Mouse (Mus musculus) layer of hippocampus, adult 9-10 months (tissue): Measurements from ENCODE around the gene Slc7a6.
A peak's percentile ranks its signal among the peaks of the same experiment; 100 is the strongest.

Experiments used
- DNase-seq: peaks from one replicate; pipeline ENCODE4 v3.0.0; 2022; ENCODE audit warnings: low spot score

Slc7a6 gene

DNA sequence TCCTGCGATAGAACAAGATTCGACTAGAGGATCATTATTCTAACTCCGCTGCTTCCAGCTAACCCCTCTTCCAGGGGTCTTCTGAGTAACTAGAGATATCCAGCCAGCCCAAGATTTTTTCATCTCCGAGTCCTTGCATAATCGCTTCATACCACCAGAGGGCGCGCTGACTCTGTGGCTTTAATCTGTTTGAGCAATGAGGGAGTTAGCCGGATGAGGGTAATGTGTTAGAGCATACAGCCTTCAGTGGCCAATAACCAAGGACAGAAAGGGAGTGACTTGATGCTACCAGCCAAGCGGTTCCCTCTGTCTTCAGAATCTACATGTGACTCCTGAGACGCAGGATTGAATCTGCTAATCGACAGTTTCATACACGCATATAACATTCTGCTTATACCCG, 27.9 kb upstream of the Slc7a6 start:
- peak; percentile 79 for DNase-seq

DNA sequence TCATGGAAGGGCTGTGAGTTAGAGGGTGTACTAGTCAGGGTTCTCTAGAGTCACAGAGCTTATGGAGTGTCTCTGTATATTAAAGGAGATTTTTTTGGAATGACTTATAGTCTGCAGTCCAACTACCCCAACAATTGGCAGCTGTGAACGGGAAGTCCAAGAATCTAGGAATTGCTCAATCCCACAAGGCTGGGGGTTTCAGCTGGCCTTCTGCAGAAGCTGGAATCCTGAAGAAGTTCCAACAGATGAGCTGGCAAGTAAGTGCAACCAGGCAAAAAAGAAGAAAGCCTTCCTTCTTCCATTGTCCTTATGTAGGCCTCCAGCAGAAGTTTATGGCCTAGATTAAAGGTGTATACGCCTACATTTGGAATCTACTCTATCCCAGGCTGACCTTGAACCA, 23.3 kb upstream of the Slc7a6 start:
- no peak for DNase-seq

- DNase-seq: no peak
Observed at GRCm38 (mm10) chr8:106146014-106146413, 22.6 kb upstream of the Slc7a6 start.

DNA sequence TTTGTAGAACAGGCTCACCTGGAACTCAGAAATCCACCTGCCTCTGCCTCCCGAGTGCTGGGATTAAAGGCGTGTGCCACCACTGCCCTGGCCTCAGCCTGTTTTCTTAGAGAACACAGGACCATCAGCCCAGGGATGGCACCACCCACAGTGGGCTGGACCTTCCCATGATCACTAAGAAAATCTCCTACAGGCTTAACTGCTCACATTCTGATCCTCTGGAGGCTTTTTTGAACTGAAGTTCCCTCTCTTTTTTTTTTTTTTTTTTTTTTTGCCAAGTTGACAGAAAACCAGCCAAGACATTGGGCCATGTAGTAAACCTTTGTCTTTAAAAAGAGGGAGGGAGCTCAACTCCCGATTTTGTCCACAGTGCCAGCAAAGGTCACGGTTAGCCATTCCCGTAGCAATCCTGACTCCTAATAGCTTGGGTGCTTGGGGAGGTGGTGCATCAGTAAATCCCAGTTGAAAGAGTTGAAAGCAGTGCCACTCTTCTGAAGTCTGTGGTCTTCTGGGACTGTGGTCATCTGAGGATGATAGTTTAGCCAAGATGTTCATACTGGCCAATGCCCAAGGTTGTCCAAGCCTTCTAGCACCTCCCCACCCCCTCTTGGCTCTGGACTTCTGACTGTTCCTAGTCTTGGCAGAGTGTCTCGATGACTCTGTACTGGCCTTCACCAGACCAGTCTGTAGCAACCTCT, 20.6 kb upstream of the Slc7a6 start:
- no peak for DNase-seq

DNA sequence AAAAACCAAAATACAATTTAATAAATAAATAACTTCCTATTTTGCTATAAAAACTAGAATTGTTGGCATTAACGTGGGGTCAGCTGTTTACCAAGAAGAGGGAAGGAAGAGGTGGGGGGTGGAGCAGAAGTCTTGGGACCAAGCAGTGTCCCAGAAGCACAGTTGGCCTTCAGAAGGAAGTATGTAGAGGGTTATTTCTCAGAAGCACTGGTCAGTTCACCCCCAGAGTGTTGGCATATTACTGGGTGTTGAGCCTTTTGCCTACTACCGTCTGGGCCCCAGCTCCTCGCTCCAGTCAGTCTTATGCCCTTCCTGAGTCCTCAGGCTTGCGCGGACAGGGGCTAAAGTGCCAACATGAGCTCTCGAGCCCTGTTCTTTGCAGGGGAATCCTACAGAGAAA, 19.6 kb upstream of the Slc7a6 start:
- DNase-seq: no peak

DNA sequence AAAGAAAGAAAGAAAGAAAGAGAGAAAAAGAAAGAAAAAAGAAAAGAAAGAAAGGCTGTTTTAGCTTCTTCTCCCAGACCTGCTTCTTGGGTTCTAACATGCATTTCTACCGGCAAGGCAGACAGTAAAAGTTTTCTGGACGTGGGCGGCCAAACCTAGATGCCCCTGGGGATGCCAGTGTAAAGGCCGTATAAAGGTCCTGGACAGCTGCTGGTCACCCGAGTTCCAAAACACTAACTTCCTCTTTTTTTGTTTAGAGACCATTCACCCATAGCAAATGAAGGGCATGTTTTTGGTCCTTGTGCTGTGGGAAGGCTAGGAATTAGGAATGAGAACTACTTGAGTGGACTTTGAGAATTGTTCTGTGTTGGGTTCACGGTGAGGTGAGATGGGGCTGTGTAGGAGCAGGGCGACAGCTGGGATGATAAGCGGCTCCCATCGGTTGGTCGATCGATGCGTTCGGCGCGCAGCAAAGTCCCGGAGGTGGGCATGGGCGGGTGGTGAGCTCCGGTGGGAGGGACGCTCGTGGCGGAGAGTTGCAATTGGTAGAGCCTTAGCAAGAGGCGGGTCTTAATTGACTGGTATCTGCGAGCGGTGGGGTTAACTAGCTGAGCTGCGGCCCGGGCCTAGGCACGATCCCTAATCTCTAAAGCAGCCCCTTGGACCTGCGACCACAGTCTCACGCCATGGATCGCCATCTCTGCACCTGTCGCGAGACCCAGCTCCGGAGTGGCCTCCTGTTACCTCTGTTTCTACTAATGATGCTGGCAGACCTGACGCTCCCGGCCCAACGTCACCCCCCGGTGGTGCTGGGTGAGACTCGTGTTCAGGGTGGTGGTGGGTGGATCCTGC, 18.6 kb upstream of the Slc7a6 start, which contains the start of gene Pla2g15:
Gene Pla2g15 (plus strand): TSS at position 599 of the 852 bp plus-strand sequence.
- DNase-seq: peak; percentile 87

DNA sequence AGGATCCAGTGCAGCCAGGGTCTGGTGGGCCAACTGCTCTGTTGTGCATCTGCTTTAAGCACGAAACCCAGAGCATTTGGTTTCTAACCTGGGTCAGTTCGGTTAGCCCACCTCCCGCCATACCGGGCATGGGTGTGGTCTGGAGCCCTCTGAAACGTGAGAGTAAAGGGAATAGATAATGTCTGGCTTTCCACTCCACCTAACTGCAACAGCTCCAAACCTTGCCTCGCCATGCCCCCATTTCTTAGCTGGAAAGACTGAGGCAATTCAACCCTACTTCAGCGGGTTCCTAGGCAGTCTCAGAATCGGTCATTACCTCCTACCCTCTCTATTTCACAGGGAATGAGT, 18.0 kb upstream of the Slc7a6 start:
- no peak for DNase-seq

DNA sequence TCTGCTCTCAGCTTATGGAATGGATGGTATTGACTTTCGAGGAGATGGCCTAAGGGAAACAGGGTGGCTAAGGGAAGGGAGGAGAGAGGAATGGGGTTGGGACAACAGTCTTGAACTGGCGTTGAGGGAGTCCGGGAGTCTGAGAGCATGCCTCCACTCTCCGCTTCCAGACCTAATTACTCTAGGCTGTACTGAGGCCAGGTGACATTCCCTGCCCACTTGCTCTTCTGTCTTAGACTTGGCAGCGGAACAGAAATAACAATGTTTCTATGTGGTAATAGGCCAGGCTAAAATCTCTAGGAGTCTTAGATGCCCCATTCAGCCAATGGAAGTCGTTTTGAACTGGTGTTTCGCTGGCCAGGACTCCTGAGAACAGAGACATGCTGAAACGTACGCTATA, 17.6 kb upstream of the Slc7a6 start:
- DNase-seq: no peak

DNA sequence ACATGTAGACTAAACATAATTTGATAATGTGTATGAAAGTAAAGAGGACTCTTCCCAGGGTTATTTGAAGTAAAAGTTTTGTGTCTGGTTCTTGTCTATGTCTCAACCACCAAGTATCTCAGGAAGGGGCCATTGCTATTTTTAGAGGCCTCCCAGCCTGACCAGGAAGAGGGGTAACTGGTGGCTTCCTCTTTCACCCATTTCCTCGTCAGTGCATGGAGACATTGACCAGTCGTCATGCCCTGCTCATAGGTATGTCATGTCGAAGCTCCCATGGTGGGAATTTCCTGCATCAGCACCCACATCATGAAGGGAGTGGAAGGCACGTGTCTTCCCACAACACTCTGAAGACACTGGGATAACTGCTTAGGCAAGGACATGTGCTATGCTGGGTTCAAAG, 15.8 kb upstream of the Slc7a6 start:
- no peak for DNase-seq

GRCm38 (mm10) chr8:106157419-106157818, 11.2 kb upstream of the Slc7a6 start:
- DNase-seq: no peak

DNA sequence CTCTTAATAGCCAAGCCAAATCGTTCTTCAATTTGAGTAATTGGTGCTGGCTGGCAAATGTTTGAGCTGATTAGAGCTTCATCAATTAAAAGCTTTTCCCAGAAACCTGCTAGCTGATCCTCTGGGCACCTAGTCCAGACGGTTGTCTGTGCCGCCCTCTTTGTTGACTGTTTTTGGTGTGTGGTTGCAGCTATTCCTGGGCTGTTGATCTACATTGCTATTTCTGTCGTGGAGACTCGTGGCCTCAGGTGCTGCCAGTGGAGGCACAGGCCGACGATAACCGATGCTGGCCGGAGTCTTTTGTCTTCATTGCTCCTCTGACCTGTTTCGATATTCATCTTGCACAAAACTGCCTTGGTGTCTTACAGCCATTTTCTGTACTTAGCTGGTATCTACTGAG, 10.3 kb upstream of the Slc7a6 start:
- DNase-seq: no peak

DNA sequence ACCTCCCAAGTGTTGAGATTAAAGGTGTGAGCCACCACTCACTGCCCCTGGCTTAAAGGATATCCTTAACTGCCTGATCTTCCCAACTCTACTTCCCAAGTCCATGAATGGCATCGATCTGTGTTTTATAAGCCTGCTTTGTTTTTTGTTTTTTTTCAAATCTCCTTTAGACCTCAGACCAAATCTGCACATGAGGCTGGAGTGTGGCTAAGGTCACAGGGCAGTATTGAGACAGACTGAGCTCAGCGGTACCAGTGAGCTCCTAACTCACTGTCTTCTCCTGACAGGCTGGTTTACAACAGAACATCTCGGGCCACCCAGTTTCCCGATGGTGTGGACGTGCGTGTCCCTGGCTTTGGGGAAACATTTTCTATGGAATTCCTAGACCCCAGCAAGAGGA, 8.8 kb upstream of the Slc7a6 start:
- DNase-seq: no peak

DNA sequence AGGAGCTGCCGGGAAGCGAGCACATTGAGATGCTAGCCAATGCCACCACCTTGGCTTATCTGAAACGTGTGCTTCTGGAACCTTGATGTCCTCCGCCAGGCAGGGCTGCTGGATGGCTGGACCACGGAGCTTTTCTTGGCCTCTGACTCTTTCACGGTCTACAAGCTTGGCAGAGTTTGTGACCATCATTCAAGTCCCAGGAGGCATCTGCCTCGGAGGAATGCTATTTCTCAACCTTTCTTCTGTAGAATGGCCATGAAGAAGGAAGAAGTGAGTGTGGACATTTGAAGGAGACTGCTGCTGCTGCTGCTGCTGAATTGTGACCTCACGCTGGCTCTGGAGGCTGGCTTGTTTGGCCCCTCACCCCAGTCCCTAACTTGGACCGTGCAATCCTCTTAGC, 5.4 kb upstream of the Slc7a6 start:
- DNase-seq: no peak

- DNase-seq: peak; percentile 85
Observed at GRCm38 (mm10) chr8:106165460-106165859, 3.2 kb upstream of the Slc7a6 start.

- DNase-seq: peak; percentile 58
Observed at GRCm38 (mm10) chr8:106169017-106169933, 618 bp downstream of the Slc7a6 start.

GRCm38 (mm10) chr8:106169934-106170480, 1.4 kb downstream of the Slc7a6 start:
- no peak for DNase-seq

- no peak for DNase-seq
Observed at GRCm38 (mm10) chr8:106173566-106173965, 4.9 kb downstream of the Slc7a6 start.

DNA sequence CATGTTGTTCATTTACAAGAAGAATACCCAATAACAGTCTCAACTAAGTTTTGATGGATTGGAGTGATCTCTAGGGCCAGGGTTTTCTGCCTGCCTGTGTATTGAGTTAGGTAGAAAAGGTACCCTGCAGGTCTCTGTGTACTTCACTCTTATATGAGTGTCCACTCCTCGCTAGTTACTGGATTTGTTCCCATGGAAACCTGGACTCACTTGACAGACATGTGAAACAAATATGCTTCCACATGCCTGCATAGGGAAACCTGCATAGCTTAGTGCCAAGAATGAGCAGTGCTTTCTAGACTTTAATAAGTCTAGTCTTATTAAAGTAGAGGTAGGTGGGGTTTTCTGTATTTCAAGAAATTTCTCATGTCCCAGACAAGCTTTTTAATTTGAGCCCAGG, 8.2 kb downstream of the Slc7a6 start:
- DNase-seq: no peak

GRCm38 (mm10) chr8:106177594-106177993, 8.9 kb downstream of the Slc7a6 start:
- no peak for DNase-seq

GRCm38 (mm10) chr8:106178428-106178827, 9.8 kb downstream of the Slc7a6 start:
- DNase-seq: no peak

DNA sequence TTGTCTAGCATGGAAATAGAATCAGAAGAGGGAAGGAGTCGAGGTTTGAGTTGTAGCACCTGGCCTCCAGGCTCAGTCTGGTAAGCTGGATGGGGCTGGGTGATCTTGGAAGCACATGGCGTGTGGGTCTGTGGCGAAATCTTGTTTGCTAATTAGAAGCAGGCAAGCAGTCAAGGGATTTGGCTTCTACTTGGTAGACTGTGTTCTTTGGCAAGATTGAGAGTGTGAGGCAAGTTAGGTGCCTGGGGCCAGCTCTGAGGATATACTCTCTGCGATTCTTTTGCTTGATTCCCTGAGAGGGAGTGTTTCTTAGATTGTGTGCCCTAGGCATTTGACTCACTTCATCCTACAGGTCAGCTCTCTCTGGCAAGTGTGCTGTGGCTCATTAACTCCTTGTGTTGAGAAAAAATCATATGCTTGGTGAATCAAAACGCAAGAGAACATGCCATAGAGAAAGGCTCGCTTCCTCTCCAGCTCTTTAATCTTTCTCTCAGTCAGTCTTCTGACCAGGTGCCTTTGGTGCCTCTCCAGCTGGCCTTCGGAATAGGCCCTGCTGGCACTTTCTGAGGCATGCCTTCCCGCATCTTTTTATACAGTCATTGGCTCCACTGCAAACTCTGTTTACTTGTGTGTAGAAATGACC, 17.1 kb downstream of the Slc7a6 start:
- DNase-seq: no peak

- no peak for DNase-seq
Observed at GRCm38 (mm10) chr8:106186394-106186793, 17.7 kb downstream of the Slc7a6 start.
